Mouse (Mus musculus): ENCODE results near the gene Gm45716.
A peak's percentile ranks its signal among the peaks of the same experiment; 100 is the strongest.

Gene Gm45716

DNA sequence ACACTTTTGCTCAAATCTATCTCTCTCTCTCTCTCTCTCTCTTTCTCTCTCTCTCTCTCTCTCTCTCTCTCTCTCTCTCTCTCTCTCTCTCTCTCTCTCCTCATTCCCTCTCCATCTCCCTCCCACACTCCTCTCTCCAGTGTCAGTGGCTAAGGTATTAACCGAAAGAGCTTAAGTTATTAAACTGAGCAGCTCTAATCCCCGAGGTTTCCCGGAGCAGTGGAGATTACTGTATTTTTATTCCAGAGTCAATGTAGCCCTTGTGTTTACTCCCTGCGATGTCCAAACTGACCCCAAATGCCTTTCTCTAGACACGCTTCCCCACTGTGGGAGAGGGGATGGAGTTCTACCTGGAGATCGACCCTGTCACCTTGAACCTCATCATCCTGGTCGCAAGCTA is at the start of gene Gm45716:
Gm45716 (plus strand) TSS at position 243 of the 400 bp plus-strand sequence.
- no peak for DNase-seq (ENCODE audit: low spot score in 2 of 2)

DNA sequence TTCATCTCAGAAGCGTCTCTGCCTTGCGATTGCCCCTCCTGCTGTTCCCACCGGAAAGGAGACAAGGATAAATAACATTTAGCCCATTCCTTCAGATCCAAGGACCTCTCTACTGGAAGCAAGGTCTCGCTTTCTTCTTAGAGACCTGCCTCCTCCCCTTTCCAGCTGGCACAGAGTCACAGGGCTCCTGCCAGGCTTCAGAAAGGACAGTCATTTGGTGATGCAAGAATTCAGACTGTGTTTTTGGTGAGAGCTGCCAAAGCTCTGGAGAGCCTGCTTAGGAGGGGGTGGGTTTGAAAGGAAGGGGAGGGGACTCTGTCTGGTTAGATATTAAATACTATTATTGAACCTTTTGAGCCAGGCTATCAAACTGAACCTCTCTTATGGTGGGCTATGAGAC is 45.1 kb upstream of the Gm45716 start:
- peak in 1 of 2 experiments; percentile 4 for DNase-seq (ENCODE audit: low spot score in 2 of 2)

GRCm38 (mm10) chr11:90142936-90143335 is 44.5 kb upstream of the Gm45716 start:
- DNase-seq (ENCODE audit: low spot score in 2 of 2), result no peak

DNA sequence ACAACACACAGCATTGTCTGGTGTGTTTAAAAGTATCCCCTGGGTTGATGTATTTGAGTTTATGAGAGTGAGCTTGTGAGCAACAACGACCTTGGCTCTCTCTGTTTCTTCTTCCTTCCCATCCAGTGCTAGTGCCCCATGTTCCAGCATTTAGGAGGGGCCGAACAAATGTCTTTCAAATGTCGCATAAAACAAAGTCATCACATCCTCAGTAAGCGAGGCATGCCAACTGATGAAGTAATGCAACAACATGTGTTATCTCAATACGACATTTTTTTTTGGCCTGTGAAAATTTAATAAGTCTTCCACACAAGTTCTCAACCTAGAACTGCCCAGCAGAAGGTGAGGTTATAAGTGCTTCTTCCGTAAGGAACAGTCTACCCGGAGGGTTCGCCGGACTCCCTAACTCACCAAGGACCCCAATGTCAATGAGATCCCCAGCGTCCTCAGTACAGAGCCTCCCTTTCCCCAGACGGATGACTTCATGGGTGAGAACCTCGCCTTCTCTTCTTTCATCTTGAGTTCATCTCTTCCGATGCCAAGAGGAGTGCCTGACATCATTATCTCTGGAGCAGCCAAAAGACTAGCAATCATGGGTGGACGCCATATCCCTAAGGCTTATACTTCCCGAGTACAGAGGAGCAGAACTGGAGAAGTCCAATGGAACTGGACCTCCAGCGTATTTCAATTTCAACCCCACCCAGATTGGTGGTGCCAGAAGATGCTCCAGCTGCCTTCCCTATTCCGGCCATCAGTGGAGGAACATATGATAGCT is 41.2 kb upstream of the Gm45716 start:
- no peak for DNase-seq (ENCODE audit: low spot score in 2 of 2)

DNA sequence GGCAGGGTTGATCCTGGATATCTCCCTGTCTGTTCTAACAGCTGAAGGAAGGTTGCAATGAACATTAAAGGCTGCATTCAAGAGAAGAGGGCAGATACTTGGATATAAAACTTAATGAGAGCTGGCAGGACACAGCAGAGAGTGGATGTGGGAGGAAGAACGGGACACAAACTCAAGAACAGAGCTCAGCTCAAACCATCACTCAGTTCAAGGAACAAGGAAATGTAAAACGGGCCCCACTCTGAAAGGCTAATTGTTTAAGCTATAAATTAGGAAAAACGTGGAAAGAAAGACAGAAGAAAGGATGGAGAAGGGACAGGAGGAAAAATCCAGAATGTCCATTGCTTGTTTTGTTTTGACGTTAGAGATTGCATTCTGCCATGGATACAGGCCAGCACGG is 32.4 kb upstream of the Gm45716 start:
- no peak for DNase-seq (ENCODE audit: low spot score in 2 of 2)

- DNase-seq (ENCODE audit: low spot score in 2 of 2), result no peak
These were observed 32.0 kb upstream of the Gm45716 start for GRCm38 (mm10) chr11:90155466-90155865.

GRCm38 (mm10) chr11:90167771-90168170 is 19.7 kb upstream of the Gm45716 start:
- DNase-seq (ENCODE audit: low spot score in 2 of 2), result no peak

DNA sequence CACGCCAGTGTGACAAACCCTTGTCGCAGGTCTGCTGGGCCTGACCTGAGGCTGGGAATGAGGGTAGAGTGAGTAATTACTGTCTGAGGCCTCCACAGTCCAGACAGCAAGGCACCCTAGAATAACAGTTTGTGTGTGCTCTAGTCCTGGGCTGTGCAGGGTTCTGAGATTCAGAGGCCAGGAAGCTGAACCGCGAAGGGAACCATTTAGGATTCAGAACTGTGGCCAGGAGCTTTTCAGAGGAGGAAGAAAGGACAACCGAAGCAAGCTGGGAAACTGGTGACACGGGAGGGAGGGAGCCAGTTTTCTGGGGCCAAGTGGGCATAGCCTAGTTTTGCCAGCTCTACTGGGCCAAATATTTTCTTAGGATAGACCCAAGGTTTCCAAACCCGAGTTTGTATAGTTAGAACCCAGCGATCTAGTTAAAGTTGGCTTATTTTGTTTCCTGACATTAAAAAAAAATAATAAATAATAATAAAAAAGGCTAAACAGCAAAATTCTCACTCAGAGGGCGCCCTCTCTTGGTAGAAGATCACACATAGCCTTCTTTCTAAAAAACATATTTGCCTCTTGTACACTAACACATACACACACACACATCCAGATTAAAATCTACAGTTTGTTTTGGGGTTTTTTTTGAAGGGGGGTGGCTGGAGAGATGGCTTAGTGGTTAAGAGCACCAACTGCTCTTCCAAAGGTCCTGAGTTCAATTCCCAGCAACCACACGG is 19.0 kb upstream of the Gm45716 start:
- peak in 1 of 2 experiments; percentile 32 for DNase-seq (ENCODE audit: low spot score in 2 of 2)

DNA sequence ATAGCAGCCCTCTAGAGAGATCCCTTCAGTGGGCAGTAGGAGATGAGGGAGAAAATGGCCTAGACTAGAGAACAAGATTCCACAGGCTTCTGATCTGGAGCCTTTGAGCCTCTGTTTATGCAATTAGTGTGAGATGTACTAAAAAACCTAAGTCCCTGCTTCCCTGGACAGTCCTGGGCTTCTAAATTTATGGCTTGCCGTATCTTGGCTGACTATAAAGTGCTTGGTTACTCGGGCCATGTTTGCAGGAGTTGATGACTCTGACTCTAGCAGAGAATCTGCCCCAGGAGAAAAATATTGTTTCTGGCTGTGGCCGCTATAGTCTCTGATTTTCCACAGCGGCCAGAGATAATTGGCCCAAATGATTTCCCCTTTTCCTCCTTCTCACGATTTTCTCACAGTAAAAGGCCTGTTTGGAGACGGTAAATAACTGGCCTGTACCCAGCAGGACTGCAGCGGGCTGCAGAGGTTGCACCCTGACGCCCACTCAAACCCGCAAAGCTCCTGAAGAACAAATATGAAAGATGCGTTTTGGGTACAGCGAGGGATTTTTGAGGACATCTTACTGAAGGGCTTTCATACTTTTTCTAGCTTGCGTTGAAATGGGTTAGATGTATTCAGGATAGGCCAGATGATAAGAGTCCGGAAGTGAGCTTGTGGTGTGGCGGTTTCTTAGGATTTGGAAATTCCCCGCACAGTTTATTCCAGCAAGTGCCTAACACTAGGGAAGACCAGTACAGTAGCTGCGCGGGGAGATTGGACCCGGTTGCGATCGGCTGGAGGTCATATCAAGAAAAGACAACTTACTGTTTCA is 18.1 kb upstream of the Gm45716 start:
- no peak for DNase-seq (ENCODE audit: low spot score in 2 of 2)

GRCm38 (mm10) chr11:90170014-90170320 is 17.5 kb upstream of the Gm45716 start:
- peak; percentile 19 to 32 for DNase-seq (ENCODE audit: low spot score in 2 of 2)

GRCm38 (mm10) chr11:90172331-90172730 is 15.2 kb upstream of the Gm45716 start:
- DNase-seq (ENCODE audit: low spot score in 2 of 2), result no peak

GRCm38 (mm10) chr11:90175634-90176300 is 11.7 kb upstream of the Gm45716 start:
- peak; percentile 31 to 45 for DNase-seq (ENCODE audit: low spot score in 2 of 2)

DNA sequence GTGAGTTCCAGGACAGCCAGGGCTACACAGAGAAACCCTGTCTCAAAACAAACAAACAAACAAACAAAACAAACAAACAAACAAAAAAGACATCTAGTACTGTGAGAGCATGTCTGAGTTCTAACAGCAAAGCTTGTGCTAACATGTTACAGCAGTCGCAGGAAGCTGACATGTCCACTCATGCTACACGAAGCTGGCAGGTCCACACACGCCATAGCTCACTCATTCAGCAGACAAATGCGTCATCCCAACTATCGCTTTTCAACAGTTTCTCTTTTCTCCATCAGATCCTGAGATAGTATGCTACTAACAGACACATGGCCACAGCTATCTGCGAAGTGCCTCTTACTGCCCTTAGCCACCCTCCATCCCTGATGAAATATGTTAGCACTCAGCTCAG is 10.1 kb upstream of the Gm45716 start:
- DNase-seq (ENCODE audit: low spot score in 2 of 2), result no peak

DNA sequence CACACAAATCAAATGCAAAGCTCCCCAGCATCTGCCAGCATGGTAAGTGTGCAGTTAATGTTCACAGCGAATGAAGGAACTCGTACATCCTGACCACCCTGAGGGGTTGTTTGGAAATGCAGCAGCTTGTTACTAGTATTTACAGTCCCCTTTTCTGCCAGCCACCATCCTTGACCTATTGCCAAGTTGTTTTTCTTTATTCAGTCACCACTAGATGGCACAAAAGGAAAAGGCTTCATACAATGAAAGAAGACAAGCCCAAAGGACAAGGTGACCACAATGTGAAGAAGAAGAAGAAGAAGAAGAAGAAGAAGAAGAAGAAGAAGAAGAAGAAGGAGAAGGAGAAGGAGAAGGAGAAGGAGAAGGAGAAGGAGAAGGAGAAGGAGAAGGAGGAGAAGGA is 4.1 kb upstream of the Gm45716 start:
- no peak for DNase-seq (ENCODE audit: low spot score in 2 of 2)

DNA sequence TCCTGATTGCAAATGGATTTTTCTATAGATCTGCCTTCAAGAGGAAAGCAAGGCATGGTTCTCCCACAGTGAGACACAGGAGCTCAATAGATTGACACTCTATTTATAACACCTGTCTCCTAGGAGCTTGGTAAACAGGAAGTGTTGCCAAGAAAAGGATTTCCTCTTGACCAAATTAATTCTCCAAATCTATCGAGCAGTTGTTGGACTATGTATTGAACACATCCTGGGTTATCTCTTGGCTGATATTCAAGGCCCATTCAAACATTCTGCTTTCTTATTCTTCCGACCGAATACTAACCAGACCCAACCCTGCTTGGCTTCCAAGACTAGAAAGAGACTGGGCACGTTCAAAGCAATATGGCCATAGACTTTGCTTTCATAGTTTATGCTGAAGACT is 2.7 kb upstream of the Gm45716 start:
- DNase-seq (ENCODE audit: low spot score in 2 of 2), result no peak

GRCm38 (mm10) chr11:90190156-90190555 is 2.7 kb downstream of the Gm45716 start:
- no peak for DNase-seq (ENCODE audit: low spot score in 2 of 2)

DNA sequence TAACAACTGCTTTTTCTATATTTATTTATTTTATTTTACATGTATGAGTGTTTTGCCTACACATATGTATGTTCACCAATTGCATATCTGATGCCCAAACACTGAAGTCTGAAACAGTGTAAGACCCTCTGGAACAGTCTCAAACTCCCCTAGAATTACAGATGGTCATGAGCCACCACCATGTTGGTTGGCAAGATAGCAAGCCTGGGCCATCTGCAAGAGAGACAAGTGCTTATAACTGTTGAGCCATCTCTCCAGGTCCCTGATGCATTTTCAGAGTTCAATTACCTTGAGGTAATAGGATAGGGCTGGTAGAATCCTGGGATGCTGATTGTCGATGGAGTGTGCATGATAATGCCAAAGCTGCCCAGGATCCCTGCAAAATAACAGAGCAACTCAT is 7.5 kb downstream of the Gm45716 start:
- DNase-seq (ENCODE audit: low spot score in 2 of 2), result no peak

DNA sequence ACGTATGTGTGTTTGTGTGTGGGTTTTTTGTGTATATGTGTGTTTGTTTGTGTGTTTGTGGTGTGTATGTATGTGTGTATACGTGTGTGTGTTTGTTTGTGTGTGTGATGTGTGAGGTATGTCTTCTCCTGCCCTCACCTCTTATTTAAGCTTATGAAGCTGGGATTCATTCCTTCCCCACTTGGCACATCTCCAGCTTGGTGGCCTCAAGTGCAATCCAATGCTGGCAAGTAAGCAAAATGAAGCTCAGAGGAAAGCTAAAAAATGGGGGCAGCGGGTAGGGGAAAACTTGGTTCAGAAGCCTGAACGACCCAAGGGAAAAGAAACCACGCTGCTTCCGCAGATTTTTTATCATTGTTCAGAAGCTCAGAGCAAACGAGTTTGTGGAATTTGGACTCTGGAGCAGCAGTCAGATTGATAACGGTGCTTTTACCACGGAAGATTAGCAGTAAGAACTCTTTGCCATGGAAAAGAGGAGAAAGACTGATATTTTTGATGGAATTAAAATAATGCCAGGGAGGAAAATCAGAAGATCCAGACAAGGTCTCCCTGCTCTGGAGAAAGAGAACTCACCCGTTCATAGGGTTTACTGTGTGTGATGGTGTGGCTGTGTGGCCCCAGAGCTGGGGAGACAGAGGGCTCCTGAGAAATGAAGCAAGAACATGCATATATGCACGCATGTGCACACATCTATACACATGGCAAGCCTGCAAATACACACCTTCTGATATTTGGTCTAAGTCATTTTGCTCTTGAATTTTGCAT is 8.5 kb downstream of the Gm45716 start:
- no peak for DNase-seq (ENCODE audit: low spot score in 2 of 2)

GRCm38 (mm10) chr11:90196521-90197215 is 9.2 kb downstream of the Gm45716 start:
- no peak for DNase-seq (ENCODE audit: low spot score in 2 of 2)

- peak in 1 of 2 experiments; percentile 14 for DNase-seq (ENCODE audit: low spot score in 2 of 2)
These were observed 10.6 kb downstream of the Gm45716 start for GRCm38 (mm10) chr11:90198048-90198447.

DNA sequence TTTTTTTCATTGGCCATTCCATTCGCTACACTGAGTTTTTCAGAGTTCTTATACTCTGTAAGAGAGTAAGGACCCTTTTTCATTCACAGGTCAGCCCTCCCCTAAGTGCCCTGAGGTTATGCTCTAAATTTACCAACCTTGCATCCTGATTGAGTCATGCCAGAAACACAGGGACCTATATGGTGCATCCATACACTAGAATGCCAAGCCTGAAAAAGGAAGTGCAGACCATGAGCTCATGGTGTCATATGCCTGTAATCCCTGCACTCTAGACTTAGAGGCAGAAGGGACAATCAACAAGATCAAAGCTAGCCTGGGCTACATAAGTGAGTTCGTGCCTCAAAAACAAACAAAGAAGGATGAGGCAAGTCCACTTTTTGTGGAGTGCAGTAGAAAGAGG is 13.3 kb downstream of the Gm45716 start:
- no peak for DNase-seq (ENCODE audit: low spot score in 2 of 2)

Data from right cerebral cortex, postnatal 36 days (tissue).